Mouse (Mus musculus) testis, postnatal 14 days (tissue): ENCODE data around the gene Rpl27.
A peak's percentile ranks its signal among the peaks of the same experiment; 100 is the strongest.
"Not testable (repeated sequence)": the region's sequence is repeated elsewhere in the genome, so short reads cannot be mapped to it uniquely, and the experiment has no call there.

Source experiments
- DNase-seq: peaks from one replicate; pipeline ENCODE4 v3.0.0; 2021; ENCODE audit warnings: low spot score

Gene Rpl27

GRCm38 (mm10) chr11:101468263-101468688, 26.2 kb downstream of the Rpl27 start:
- DNase-seq: no peak

- DNase-seq: no peak
These were observed 26.6 kb downstream of the Rpl27 start for GRCm38 (mm10) chr11:101468731-101469130.

GRCm38 (mm10) chr11:101469155-101469554, 27.1 kb downstream of the Rpl27 start:
- DNase-seq: no peak

- no peak for DNase-seq
These were observed 28.1 kb downstream of the Rpl27 start for GRCm38 (mm10) chr11:101470206-101470605.

GRCm38 (mm10) chr11:101471926-101472325, 29.8 kb downstream of the Rpl27 start:
- no peak for DNase-seq

GRCm38 (mm10) chr11:101472336-101472735, 30.2 kb downstream of the Rpl27 start:
- no peak for DNase-seq

GRCm38 (mm10) chr11:101473686-101474085, 31.6 kb downstream of the Rpl27 start:
- not testable (repeated sequence) for DNase-seq

GRCm38 (mm10) chr11:101474298-101474697, 32.2 kb downstream of the Rpl27 start:
- DNase-seq: no peak

GRCm38 (mm10) chr11:101476361-101476760, 34.3 kb downstream of the Rpl27 start:
- DNase-seq: not testable (repeated sequence)

GRCm38 (mm10) chr11:101477194-101477551, 35.1 kb downstream of the Rpl27 start:
- DNase-seq: no peak

- no peak for DNase-seq
These were observed 35.6 kb downstream of the Rpl27 start for GRCm38 (mm10) chr11:101477552-101478211.

GRCm38 (mm10) chr11:101479171-101479635, 37.1 kb downstream of the Rpl27 start:
- no peak for DNase-seq

GRCm38 (mm10) chr11:101480912-101481311, 38.8 kb downstream of the Rpl27 start:
- DNase-seq: no peak

- DNase-seq: no peak
These were observed 41.7 kb downstream of the Rpl27 start for GRCm38 (mm10) chr11:101483804-101484203.

GRCm38 (mm10) chr11:101484245-101484644, 42.1 kb downstream of the Rpl27 start:
- no peak for DNase-seq

- no peak for DNase-seq
These were observed 42.7 kb downstream of the Rpl27 start for GRCm38 (mm10) chr11:101484814-101485213.

- DNase-seq: peak; percentile 69
These were observed 43.5 kb downstream of the Rpl27 start for GRCm38 (mm10) chr11:101485509-101486028.

GRCm38 (mm10) chr11:101486126-101486525, 44.0 kb downstream of the Rpl27 start:
- no peak for DNase-seq
